Comparison of ENCODE assay signal across 8 mouse cellular contexts in the genomic region with DNA sequence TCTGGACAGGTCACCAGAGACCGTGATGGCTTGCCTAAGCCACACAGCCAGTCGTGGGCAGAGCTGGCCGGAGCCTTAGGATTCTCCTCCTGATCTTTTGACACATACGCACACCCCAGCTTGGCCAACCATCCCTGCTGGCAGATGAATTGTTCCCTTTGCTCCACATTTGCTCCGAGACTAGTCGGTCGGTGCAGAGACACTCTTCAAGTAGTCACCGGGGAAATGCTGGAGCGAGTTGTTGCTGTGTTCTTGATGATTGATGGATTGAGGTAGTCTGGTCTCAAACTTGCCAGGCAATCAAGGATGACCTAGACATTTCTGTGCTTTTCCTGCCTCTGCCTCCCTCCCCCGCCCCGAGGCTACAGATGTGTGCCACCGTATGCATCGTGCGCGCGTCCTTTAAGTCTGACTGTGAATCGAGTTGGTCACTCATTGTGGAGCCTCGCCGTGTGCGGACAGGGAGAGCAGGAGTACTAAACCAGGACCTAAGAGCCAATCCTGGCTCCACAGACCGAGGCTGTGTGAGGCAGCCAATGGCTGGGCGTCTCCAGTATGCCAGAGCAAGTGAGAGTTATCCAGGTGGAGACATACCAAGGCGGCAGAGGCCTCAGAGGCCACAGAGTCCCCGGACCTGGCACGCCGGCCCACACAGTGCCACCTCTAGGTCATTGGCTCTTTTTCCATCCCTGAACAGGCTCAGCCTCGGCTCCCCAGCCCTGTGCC. TPM values are rescaled to one million over a fixed set of nuclear protein-coding genes. Genes with fewer than 3 reads are reported as not detected.
DNase-seq lines count a peak whose midpoint lies in the region; ATAC-seq and TF ChIP-seq lines count a peak whose summit lies in the region.

No protein-coding gene starts in this region.

- H3K27ac ChIP-seq in embryonic facial prominence, embryonic 14.5 days (replicated peaks; ENCODE audit: low read depth, low read length), result peak overlapping the region; percentile 84
- peak overlapping the region; percentile 76 for H3K27ac ChIP-seq in limb, embryonic 13.5 days
- H3K27ac ChIP-seq in stomach, embryonic 16.5 days (ENCODE audit: low read length), result no peak overlapping the region
- H3K27ac ChIP-seq in thymus, adult 2 months (ENCODE audit: control insufficient read depth, insufficient read depth, low read length), result no peak overlapping the region

- 0 out of 2 replicates have a peak, but pooled peaks cover 5% of the 10 kb centered on the region for H3K36me3 ChIP-seq in embryonic facial prominence, embryonic 14.5 days (ENCODE audit: control insufficient read depth, insufficient read depth, low read length)
- H3K36me3 ChIP-seq in limb, embryonic 13.5 days, result 0 out of 2 replicates have a peak, but pooled peaks cover 5% of the 10 kb centered on the region
- no peaks in the 10 kb centered on the region for H3K36me3 ChIP-seq in stomach, embryonic 16.5 days (ENCODE audit: control insufficient read depth, insufficient read depth, low read length)
- H3K36me3 ChIP-seq in thymus, adult 2 months (ENCODE audit: control insufficient read depth, insufficient read depth, low read length), result no peaks in the 10 kb centered on the region

- no peak for TF ChIP-seq CTCF in thymus, adult 2 months (IDR thresholded peaks at IDR 0.05; ENCODE audit: borderline replicate concordance, control insufficient read depth, extremely low read depth, insufficient read depth, low read length, poor library complexity)

- H3K4me3 ChIP-seq in embryonic facial prominence, embryonic 14.5 days (ENCODE audit: low read depth, low read length), result peak overlapping the region; percentile 37
- peak overlapping the region; percentile 44 for H3K4me3 ChIP-seq in limb, embryonic 13.5 days
- peak overlapping the region; percentile 45 for H3K4me3 ChIP-seq in stomach, embryonic 16.5 days (replicated peaks; ENCODE audit: low read length)
- no peak overlapping the region for H3K4me3 ChIP-seq in thymus, adult 2 months (ENCODE audit: control insufficient read depth, insufficient read depth, low read length)

- H3K9me3 ChIP-seq in embryonic facial prominence, embryonic 14.5 days (ENCODE audit: control insufficient read depth, low read length), result peaks cover 5% of the 10 kb centered on the region; the same call in 1 of the 2 replicates
- 0 out of 2 replicates have a peak, but pooled peaks cover 7% of the 10 kb centered on the region for H3K9me3 ChIP-seq in limb, embryonic 13.5 days
- H3K9me3 ChIP-seq in stomach, embryonic 16.5 days (replicated peaks; ENCODE audit: control insufficient read depth, low read length), result 0 out of 2 replicates have a peak, but pooled peaks cover 5% of the 10 kb centered on the region

- TF ChIP-seq POLR2A in thymus, adult 2 months (IDR thresholded peaks at IDR 0.05; ENCODE audit: control insufficient read depth, extremely low read depth, insufficient read depth, low read length, poor library complexity), result no peak

- DNase-seq in retina, postnatal 1 day, result peak; percentile 36
- DNase-seq in retina, embryonic 14.5 days (ENCODE audit: low spot score), result no peak
- no peak for DNase-seq in embryonic facial prominence, embryonic 14.5 days (ENCODE audit: low spot score)
- DNase-seq in left cerebral cortex, postnatal 36 days (ENCODE audit: low spot score in 2 of 2), result no peak
- no peak for DNase-seq in spleen, adult 18-20 months
- no peak for DNase-seq in thymus, adult 2 months

- peaks cover 5% of the 10 kb centered on the region; the same call in 1 of the 2 replicates for H3K27me3 ChIP-seq in embryonic facial prominence, embryonic 14.5 days (replicated peaks; ENCODE audit: control insufficient read depth, insufficient read depth, low read length)
- H3K27me3 ChIP-seq in limb, embryonic 13.5 days, result peaks cover 51% of the 10 kb centered on the region
- H3K27me3 ChIP-seq in stomach, embryonic 16.5 days (ENCODE audit: control insufficient read depth, insufficient read depth, low read length), result peaks cover 21% of the 10 kb centered on the region
- H3K27me3 ChIP-seq in thymus, adult 2 months (ENCODE audit: control insufficient read depth, insufficient read depth, low read length), result peaks cover 15% of the 10 kb centered on the region

- ATAC-seq in embryonic facial prominence, embryonic 14.5 days (ENCODE audit: low read depth), result no peak
- ATAC-seq in limb, embryonic 13.5 days (ENCODE audit: low FRiP score, low read depth), result peak; percentile 6; the same call in 1 of the 2 replicates
- no peak for ATAC-seq in stomach, embryonic 16.5 days (ENCODE audit: insufficient read depth, low FRiP score)

- intact Hi-C loops in left cerebral cortex, postnatal 36 days (cut with DNase I), result no loop called here

- peak overlapping the region; percentile 56 for H3K9ac ChIP-seq in embryonic facial prominence, embryonic 14.5 days (ENCODE audit: low read depth, low read length)
- H3K9ac ChIP-seq in limb, embryonic 13.5 days, result peak overlapping the region; percentile 57
- H3K9ac ChIP-seq in stomach, embryonic 16.5 days (ENCODE audit: low read length), result peak overlapping the region; percentile 54; the same call in 1 of the 2 replicates

- H3K4me2 ChIP-seq in embryonic facial prominence, embryonic 14.5 days (ENCODE audit: low read depth, low read length), result peak overlapping the region; percentile 90
- H3K4me2 ChIP-seq in limb, embryonic 13.5 days (replicated peaks), result peak overlapping the region; percentile 82
- peak overlapping the region; percentile 70 for H3K4me2 ChIP-seq in stomach, embryonic 16.5 days (ENCODE audit: low read depth, low read length)

- 11% methylated on average over 25 of the region's 27 CpGs for WGBS in embryonic facial prominence, embryonic 14.5 days
- WGBS in limb, embryonic 13.5 days, result 6% methylated on average over 27 of the region's 27 CpGs
- WGBS in stomach, embryonic 16.5 days, result 22% methylated on average over 27 of the region's 27 CpGs
- WGBS in thymus, adult 2 months, result 25% methylated on average over 27 of the region's 27 CpGs

- H3K4me1 ChIP-seq in embryonic facial prominence, embryonic 14.5 days (ENCODE audit: control insufficient read depth, insufficient read depth, low read length), result peaks cover 27% of the 10 kb centered on the region
- H3K4me1 ChIP-seq in limb, embryonic 13.5 days, result peaks cover 38% of the 10 kb centered on the region
- H3K4me1 ChIP-seq in stomach, embryonic 16.5 days (ENCODE audit: control insufficient read depth, insufficient read depth, low read length), result peaks cover 18% of the 10 kb centered on the region
- H3K4me1 ChIP-seq in thymus, adult 2 months (replicated peaks; ENCODE audit: control insufficient read depth, insufficient read depth, low read length), result peaks cover 15% of the 10 kb centered on the region

RNA-seq across cellular contexts. Expression of gene Col8a2, which starts 15.2 kb away (rescaled TPM):
- polyA plus RNA-seq in embryonic facial prominence, embryonic 14.5 days (2014; fragmentation: Nextera tagmentation; extraction: Ambion mirVana), result 78.9 and 83.0 TPM in 2 replicates
- polyA plus RNA-seq in limb, embryonic 13.5 days (2015; fragmentation: Nextera tagmentation; extraction: Ambion mirVana), result 39.8 and 42.7 TPM in 2 replicates
- 7.6 and 11.1 TPM in 2 replicates for polyA plus RNA-seq in stomach, embryonic 16.5 days (2015; fragmentation: Nextera tagmentation; extraction: Ambion mirVana)
- 1 to 10 TPM; 1.6 to 1.7 TPM for total RNA-seq in left cerebral cortex, postnatal 36 days (2021)
- polyA plus RNA-seq in thymus, adult 2 months (2012; rRNA removed), result 0.28 and 0.35 TPM in 2 replicates

RNA-seq across cellular contexts. Expression of gene Adprhl2, which starts 19.8 kb away (rescaled TPM):
- polyA plus RNA-seq in embryonic facial prominence, embryonic 14.5 days (2014; fragmentation: Nextera tagmentation; extraction: Ambion mirVana), result 49.7 and 60.1 TPM in 2 replicates
- polyA plus RNA-seq in limb, embryonic 13.5 days (2015; fragmentation: Nextera tagmentation; extraction: Ambion mirVana), result 88.6 and 91.5 TPM in 2 replicates
- 55.5 and 55.6 TPM in 2 replicates for polyA plus RNA-seq in stomach, embryonic 16.5 days (2015; fragmentation: Nextera tagmentation; extraction: Ambion mirVana)
- total RNA-seq in left cerebral cortex, postnatal 36 days (2021), result 10 to 100 TPM; 25.2 to 28.0 TPM
- polyA plus RNA-seq in thymus, adult 2 months (2012; rRNA removed), result 66.0 and 67.9 TPM in 2 replicates

RNA-seq across cellular contexts. Expression of gene Tekt2, which starts 23.7 kb away (rescaled TPM):
- polyA plus RNA-seq in embryonic facial prominence, embryonic 14.5 days (2014; fragmentation: Nextera tagmentation; extraction: Ambion mirVana), result 13.9 and 15.4 TPM in 2 replicates
- 23.6 TPM in 2 replicates for polyA plus RNA-seq in limb, embryonic 13.5 days (2015; fragmentation: Nextera tagmentation; extraction: Ambion mirVana)
- 7.9 and 8.0 TPM in 2 replicates for polyA plus RNA-seq in stomach, embryonic 16.5 days (2015; fragmentation: Nextera tagmentation; extraction: Ambion mirVana)
- total RNA-seq in left cerebral cortex, postnatal 36 days (2021), result 1 to 10 TPM; 1.1 to 2.2 TPM
- 0.83 and 1.4 TPM in 2 replicates for polyA plus RNA-seq in thymus, adult 2 months (2012; rRNA removed)

RNA-seq across cellular contexts. Expression of gene Trappc3, which starts 39.6 kb away (rescaled TPM):
- polyA plus RNA-seq in embryonic facial prominence, embryonic 14.5 days (2014; fragmentation: Nextera tagmentation; extraction: Ambion mirVana), result 32.9 and 33.0 TPM in 2 replicates
- 124 and 126 TPM in 2 replicates for polyA plus RNA-seq in limb, embryonic 13.5 days (2015; fragmentation: Nextera tagmentation; extraction: Ambion mirVana)
- polyA plus RNA-seq in stomach, embryonic 16.5 days (2015; fragmentation: Nextera tagmentation; extraction: Ambion mirVana), result 97.2 and 103 TPM in 2 replicates
- 10 to 100 TPM; 75.7 to 90.0 TPM for total RNA-seq in left cerebral cortex, postnatal 36 days (2021)
- 48.0 and 55.1 TPM in 2 replicates for polyA plus RNA-seq in thymus, adult 2 months (2012; rRNA removed)

RNA-seq across cellular contexts. Expression of gene Map7d1, which starts 45.6 kb away (rescaled TPM):
- polyA plus RNA-seq in embryonic facial prominence, embryonic 14.5 days (2014; fragmentation: Nextera tagmentation; extraction: Ambion mirVana), result 62.4 and 64.2 TPM in 2 replicates
- 46.5 and 49.9 TPM in 2 replicates for polyA plus RNA-seq in limb, embryonic 13.5 days (2015; fragmentation: Nextera tagmentation; extraction: Ambion mirVana)
- polyA plus RNA-seq in stomach, embryonic 16.5 days (2015; fragmentation: Nextera tagmentation; extraction: Ambion mirVana), result 14.4 and 20.0 TPM in 2 replicates
- 100 to 1,000 TPM; 288 TPM for total RNA-seq in left cerebral cortex, postnatal 36 days (2021)
- 74.6 and 84.2 TPM in 2 replicates for polyA plus RNA-seq in thymus, adult 2 months (2012; rRNA removed)

Comparison
In these comparisons a context has a peak if more than half of its experiments do, and no peak if none do; other contexts are left out.
1. H3K27ac ChIP-seq: peak in embryonic facial prominence, embryonic 14.5 days (single experiment) and limb, embryonic 13.5 days (single experiment); none in stomach, embryonic 16.5 days (single experiment) and thymus, adult 2 months (single experiment).
2. Peak in every context shown above with its lines, with median percentiles within 50 percentile points of each other: H3K4me2 ChIP-seq and H3K9ac ChIP-seq.